Mouse (Mus musculus) G1E (cell line): ENCODE data around the gene Cdc42ep1. TPM values are rescaled to one million over a fixed set of nuclear protein-coding genes. Genes with fewer than 3 reads are reported as not detected.
A peak's percentile ranks its signal among the peaks of the same experiment; 100 is the strongest.

ENCODE experiments used
- ATAC-seq: 2 replicates; pipeline ENCODE4 v1.8.0; 2016; ENCODE audit warnings: mild to moderate bottlenecking; ENCODE audit not compliant: insufficient number of reproducible peaks, poor library complexity, low FRiP score, severe bottlenecking; ENCODE audit errors: extremely low read depth
- DNase-seq: peaks from one replicate; pipeline ENCODE4 v3.0.0; 2012; ENCODE audit warnings: low spot score
- H3K27me3 ChIP-seq: 2 replicates; pipeline ENCODE4 v1.6.1; 2012; ENCODE audit warnings: mild to moderate bottlenecking, low read length, inconsistent platforms; ENCODE audit not compliant: insufficient read depth
- H3K36me3 ChIP-seq: replicated peaks from 2 replicates; pipeline ENCODE3; 2012; ENCODE audit warnings: mild to moderate bottlenecking, inconsistent platforms
- H3K4me1 ChIP-seq: 2 replicates; pipeline ENCODE4 v1.6.1; 2012; ENCODE audit warnings: low read depth, low read length, inconsistent platforms, mixed read lengths; ENCODE audit not compliant: insufficient read depth
- H3K4me3 ChIP-seq: 2 replicates; pipeline ENCODE4 v1.5.1; 2012; ENCODE audit warnings: low read depth, mild to moderate bottlenecking, inconsistent platforms, low read length, moderate library complexity, mixed read lengths
- H3K9me3 ChIP-seq: replicated peaks from 2 replicates; pipeline ENCODE4 v1.6.1; 2012; ENCODE audit warnings: inconsistent platforms
- CTCF ChIP-seq: IDR thresholded peaks from 2 replicates; pipeline ENCODE4 v1.5.1; 2012; ENCODE audit warnings: low read depth, low read length, inconsistent platforms, mixed read lengths
- GATA1 ChIP-seq: IDR thresholded peaks from 2 replicates; pipeline ENCODE4 v1.6.1; 2012; ENCODE audit warnings: borderline replicate concordance, low read length, inconsistent platforms, mixed read lengths
- GATA2 ChIP-seq: IDR thresholded peaks from 2 replicates; pipeline ENCODE4 v1.6.1; 2012; ENCODE audit warnings: low read depth, low read length, inconsistent platforms, borderline replicate concordance
- POLR2AphosphoS5 ChIP-seq: IDR thresholded peaks from 2 replicates; pipeline ENCODE4 v1.6.1; 2012; ENCODE audit warnings: low read depth, low read length, inconsistent platforms; ENCODE audit not compliant: insufficient replicate concordance
- TAL1 ChIP-seq: conservative IDR thresholded peaks from 2 replicates; pipeline ENCODE4 v1.6.1; 2012; ENCODE audit warnings: low read depth, low read length, inconsistent platforms, mixed read lengths
- polyA plus RNA-seq: library from polyadenylated mRNA; stranded (reverse); fragments of >175 nt; gene quantifications from 2 replicates; pipeline ENCODE4 v1.2.3, GENCODE M21; 2012
- total RNA-seq, 2 experiments: library from RNA; stranded (forward) in 1 of 2; stranded (reverse) in 1 of 2; fragments of 200-1000 nt in 1 of 2; fragments of >200 nt in 1 of 2; fragmentation: Nextera tagmentation in 1 of 2; gene quantifications; 2 replicates each; pipeline ENCODE4 v1.2.3; 2014 to 2017

The Cdc42ep1 gene
- total and polyA plus RNA-seq, 3 experiments = 0.11 TPM; not detected in 2

DNA sequence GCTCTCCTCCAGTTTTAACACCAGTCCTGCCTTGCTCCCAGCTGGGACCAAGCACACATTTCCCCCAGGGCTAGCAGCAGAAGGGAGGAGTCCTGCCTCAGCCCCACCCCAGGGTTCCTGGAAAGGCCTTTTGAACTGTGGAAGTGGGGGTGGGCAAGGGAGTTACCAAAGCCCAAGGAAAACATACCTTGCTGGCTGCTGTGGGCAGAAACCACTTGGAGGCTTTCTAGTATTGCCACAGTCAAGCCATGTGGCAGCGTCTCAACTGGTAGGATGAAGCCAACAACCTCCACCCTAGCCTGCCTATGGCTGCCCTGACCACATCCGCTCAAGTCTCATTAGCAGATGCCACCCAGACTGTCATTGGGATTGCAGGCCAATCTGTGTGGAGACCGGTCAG is 53.7 kb downstream of the Cdc42ep1 start:
- Histone ChIP-seq H3K9me3 (no peaks in the 10 kb centered on the region), H3K4me3 (peak overlapping the region; percentile 68; the same call in 1 of the 2 replicates), H3K27me3 (no peaks in the 10 kb centered on the region), H3K36me3 (peaks cover 61% of the 10 kb centered on the region), H3K4me1 (peaks cover 87% of the 10 kb centered on the region)
- no peak for TF ChIP-seq CTCF
- no peak for TF ChIP-seq TAL1
- TF ChIP-seq POLR2AphosphoS5 = no peak
- TF ChIP-seq GATA2 = no peak
- no peak for TF ChIP-seq GATA1
- ATAC-seq (peak; percentile 5; the same call in 1 of the 2 replicates), DNase-seq (peak; percentile 61)

- Histone ChIP-seq H3K4me1 (peaks cover 87% of the 10 kb centered on the region), H3K4me3 (peak overlapping the region; percentile 96; the same call in 1 of the 2 replicates), H3K9me3 (no peaks in the 10 kb centered on the region), H3K36me3 (peaks cover 61% of the 10 kb centered on the region), H3K27me3 (no peaks in the 10 kb centered on the region)
- DNase-seq = no peak
- ATAC-seq = no peak
- TF ChIP-seq POLR2AphosphoS5 (no peak), GATA1 (no peak), TAL1 (no peak; the same call in 1 of the 2 replicates), GATA2 (no peak), CTCF (no peak)
Measured at GRCm38 (mm10) chr15:78897488-78897887, 55.1 kb downstream of the Cdc42ep1 start.

DNA sequence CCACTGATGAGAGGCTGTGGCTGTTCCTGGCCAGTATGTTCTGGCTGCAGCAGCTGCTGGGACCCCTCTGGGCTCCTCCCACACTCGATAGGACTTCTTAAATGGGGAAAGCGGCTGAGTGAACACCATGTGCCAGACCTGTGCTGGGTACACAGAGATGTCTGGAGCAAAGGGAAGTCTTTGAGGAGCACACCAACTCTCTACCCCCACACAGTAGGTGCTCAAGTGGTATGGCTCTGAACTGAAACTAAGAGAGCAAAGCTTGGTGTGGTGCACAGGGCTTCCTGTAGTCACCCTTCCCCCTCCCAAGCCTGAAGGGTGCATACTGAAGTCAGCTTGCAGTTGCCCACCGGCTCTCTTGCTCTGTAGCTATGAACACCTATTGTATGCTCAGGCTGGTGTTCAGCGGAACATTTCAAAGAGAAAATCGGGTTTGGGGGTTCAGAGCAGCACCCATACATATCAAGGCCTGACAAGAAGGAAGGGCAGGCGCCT is 56.1 kb downstream of the Cdc42ep1 start:
- Histone ChIP-seq H3K9me3 (no peaks in the 10 kb centered on the region), H3K4me1 (peaks cover 87% of the 10 kb centered on the region), H3K4me3 (peak overlapping the region; percentile 96), H3K27me3 (no peaks in the 10 kb centered on the region), H3K36me3 (peaks cover 61% of the 10 kb centered on the region)
- ATAC-seq (no peak), DNase-seq (no peak)
- TF ChIP-seq CTCF (no peak), GATA2 (no peak), POLR2AphosphoS5 (no peak), GATA1 (no peak), TAL1 (no peak)

GRCm38 (mm10) chr15:78899409-78899739 is 57.0 kb downstream of the Cdc42ep1 start, which contains the start of gene Gm49510:
Gene Gm49510 (plus strand): TSS chr15:78899667.
- ATAC-seq (no peak), DNase-seq (no peak)
- H3K9me3 ChIP-seq = no peaks in the 10 kb centered on the region
- peak within 1 kb of the TSS; percentile 96 for H3K4me3 ChIP-seq
- no peak for TF ChIP-seq GATA1
- TF ChIP-seq TAL1 = no peak
- TF ChIP-seq GATA2 = no peak
- TF ChIP-seq CTCF = no peak
- TF ChIP-seq POLR2AphosphoS5 = no peak
- no peaks in the 10 kb centered on the region for H3K27me3 ChIP-seq
- H3K36me3 ChIP-seq = peaks cover 61% of the 10 kb centered on the region
- H3K4me1 ChIP-seq = peaks cover 86% of the 10 kb centered on the region

DNA sequence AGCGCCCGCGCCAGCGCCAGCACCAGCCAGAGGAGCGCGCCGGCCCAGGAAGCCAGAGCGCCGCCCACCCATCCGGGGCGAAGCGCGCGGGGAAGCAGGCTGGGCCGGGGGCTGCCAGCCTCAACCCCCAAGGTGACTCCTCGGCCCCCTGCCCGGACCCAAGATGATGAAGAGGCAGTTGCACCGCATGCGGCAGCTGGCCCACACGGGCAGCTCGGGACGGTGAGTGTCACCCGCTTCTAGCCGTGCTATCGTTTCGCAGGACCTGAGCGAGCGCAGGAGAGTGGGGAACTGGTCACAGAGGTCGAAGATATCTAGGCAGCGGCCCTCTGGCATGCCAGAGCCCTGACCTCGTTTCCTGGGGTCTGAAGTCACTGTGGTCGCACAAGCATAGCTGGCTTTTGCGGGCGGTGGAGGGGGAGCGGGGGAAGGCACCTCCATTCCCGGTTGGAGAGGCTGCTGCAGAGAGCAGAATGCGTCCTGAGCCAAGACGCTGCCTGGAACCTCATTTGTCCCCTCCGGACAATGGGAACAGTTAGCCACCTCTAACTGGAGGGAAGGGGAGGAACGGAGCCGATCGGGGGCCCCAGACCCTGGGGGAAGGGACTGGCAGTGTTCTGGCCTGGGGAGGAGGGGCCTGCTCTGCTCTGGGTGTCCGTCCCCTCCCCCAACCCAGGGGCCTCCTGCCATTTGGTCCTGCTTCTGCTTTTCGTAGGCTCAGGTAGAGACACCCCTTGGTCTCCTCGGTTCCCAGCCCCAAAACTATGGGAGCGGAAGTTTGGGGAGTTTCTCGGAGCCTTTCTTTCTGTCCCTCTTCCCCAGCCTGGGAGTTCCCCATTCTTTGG is 57.5 kb downstream of the Cdc42ep1 start, which contains the start of gene Sh3bp1:
Sh3bp1 (plus strand) TSS at position 29 of the 845 bp plus-strand sequence.
- DNase-seq = peak; percentile 84
- peak; percentile 46; the same call in 1 of the 2 replicates for ATAC-seq
- Histone ChIP-seq H3K36me3 (peaks cover 61% of the 10 kb centered on the region), H3K9me3 (no peaks in the 10 kb centered on the region), H3K27me3 (no peaks in the 10 kb centered on the region), H3K4me3 (peak within 1 kb of the TSS; percentile 96), H3K4me1 (peaks cover 86% of the 10 kb centered on the region)
- no peak for TF ChIP-seq GATA2
- no peak for TF ChIP-seq POLR2AphosphoS5
- TF ChIP-seq GATA1 = no peak
- no peak for TF ChIP-seq TAL1
- no peak for TF ChIP-seq CTCF

Other genes starting within 250 kb of the Cdc42ep1 start
- not detected in 2 replicates for gene Cyth4, start 245.6 kb upstream of the Cdc42ep1 start, total RNA-seq (2014; fragmentation: Nextera tagmentation)
- 1.4 and 1.5 TPM in 2 replicates for gene Cyth4, start 245.6 kb upstream of the Cdc42ep1 start, total RNA-seq (2017)
- 0.04 and 0.26 TPM in 2 replicates for gene Cyth4, start 245.6 kb upstream of the Cdc42ep1 start, polyA plus RNA-seq
- gene Elfn2, start 123.9 kb upstream of the Cdc42ep1 start, total RNA-seq (2014; fragmentation: Nextera tagmentation) = not detected in 2 replicates
- 0.05 TPM in 1 of 2 replicates, not detected in the other for gene Elfn2, start 123.9 kb upstream of the Cdc42ep1 start, total RNA-seq (2017)
- gene Elfn2, start 123.9 kb upstream of the Cdc42ep1 start, polyA plus RNA-seq = not detected in 2 replicates
- not detected in 2 replicates for gene Mfng, start 69.1 kb upstream of the Cdc42ep1 start, total RNA-seq (2014; fragmentation: Nextera tagmentation)
- not detected in 2 replicates for gene Mfng, start 69.1 kb upstream of the Cdc42ep1 start, total RNA-seq (2017)
- not detected in 2 replicates for gene Mfng, start 69.1 kb upstream of the Cdc42ep1 start, polyA plus RNA-seq
- gene Card10, start 39.6 kb upstream of the Cdc42ep1 start, total RNA-seq (2014; fragmentation: Nextera tagmentation) = not detected in 2 replicates
- not detected in 2 replicates for gene Card10, start 39.6 kb upstream of the Cdc42ep1 start, total RNA-seq (2017)
- gene Card10, start 39.6 kb upstream of the Cdc42ep1 start, polyA plus RNA-seq = not detected in 2 replicates
- gene Lgals2, start 12.9 kb downstream of the Cdc42ep1 start, total RNA-seq (2014; fragmentation: Nextera tagmentation) = not detected in 2 replicates
- gene Lgals2, start 12.9 kb downstream of the Cdc42ep1 start, total RNA-seq (2017) = not detected in 2 replicates
- gene Lgals2, start 12.9 kb downstream of the Cdc42ep1 start, polyA plus RNA-seq = not detected in 2 replicates
- gene Gga1, start 34.6 kb downstream of the Cdc42ep1 start, total RNA-seq (2014; fragmentation: Nextera tagmentation) = 52.6 and 60.2 TPM in 2 replicates
- 9.6 and 10.0 TPM in 2 replicates for gene Gga1, start 34.6 kb downstream of the Cdc42ep1 start, total RNA-seq (2017)
- gene Gga1, start 34.6 kb downstream of the Cdc42ep1 start, polyA plus RNA-seq = 158 and 177 TPM in 2 replicates
- not detected in 2 replicates for gene Gm49510, start 57.0 kb downstream of the Cdc42ep1 start, total RNA-seq (2014; fragmentation: Nextera tagmentation)
- gene Gm49510, start 57.0 kb downstream of the Cdc42ep1 start, total RNA-seq (2017) = 1.3 and 1.4 TPM in 2 replicates
- gene Gm49510, start 57.0 kb downstream of the Cdc42ep1 start, polyA plus RNA-seq = 6.3 and 8.2 TPM in 2 replicates
- gene Sh3bp1, start 57.1 kb downstream of the Cdc42ep1 start, total RNA-seq (2014; fragmentation: Nextera tagmentation) = 207 and 231 TPM in 2 replicates
- 32.7 and 34.1 TPM in 2 replicates for gene Sh3bp1, start 57.1 kb downstream of the Cdc42ep1 start, total RNA-seq (2017)
- gene Sh3bp1, start 57.1 kb downstream of the Cdc42ep1 start, polyA plus RNA-seq = 1,400 and 1,821 TPM in 2 replicates
- gene Pdxp, start 71.3 kb downstream of the Cdc42ep1 start, total RNA-seq (2014; fragmentation: Nextera tagmentation) = 26.6 and 31.4 TPM in 2 replicates
- 13.9 and 18.1 TPM in 2 replicates for gene Pdxp, start 71.3 kb downstream of the Cdc42ep1 start, total RNA-seq (2017)
- 39.7 and 40.6 TPM in 2 replicates for gene Pdxp, start 71.3 kb downstream of the Cdc42ep1 start, polyA plus RNA-seq
- gene Lgals1, start 84.1 kb downstream of the Cdc42ep1 start, total RNA-seq (2014; fragmentation: Nextera tagmentation) = 558 and 607 TPM in 2 replicates
- gene Lgals1, start 84.1 kb downstream of the Cdc42ep1 start, total RNA-seq (2017) = 3,673 and 4,536 TPM in 2 replicates
- 1,469 and 2,086 TPM in 2 replicates for gene Lgals1, start 84.1 kb downstream of the Cdc42ep1 start, polyA plus RNA-seq
- gene Nol12, start 92.3 kb downstream of the Cdc42ep1 start, total RNA-seq (2014; fragmentation: Nextera tagmentation) = 13.2 and 25.6 TPM in 2 replicates
- gene Nol12, start 92.3 kb downstream of the Cdc42ep1 start, total RNA-seq (2017) = 20.1 and 24.2 TPM in 2 replicates
- gene Nol12, start 92.3 kb downstream of the Cdc42ep1 start, polyA plus RNA-seq = 15.9 and 16.7 TPM in 2 replicates
- gene Triobp, start 105.1 kb downstream of the Cdc42ep1 start, total RNA-seq (2014; fragmentation: Nextera tagmentation) = 67.0 and 104 TPM in 2 replicates
- gene Triobp, start 105.1 kb downstream of the Cdc42ep1 start, total RNA-seq (2017) = 23.6 and 24.4 TPM in 2 replicates
- gene Triobp, start 105.1 kb downstream of the Cdc42ep1 start, polyA plus RNA-seq = 42.5 and 45.6 TPM in 2 replicates
- not detected in 2 replicates for gene H1f0, start 185.8 kb downstream of the Cdc42ep1 start, total RNA-seq (2014; fragmentation: Nextera tagmentation)
- gene H1f0, start 185.8 kb downstream of the Cdc42ep1 start, total RNA-seq (2017) = 0.16 TPM in 1 of 2 replicates, not detected in the other
- 0.03 and 0.05 TPM in 2 replicates for gene H1f0, start 185.8 kb downstream of the Cdc42ep1 start, polyA plus RNA-seq
- gene Galr3, start 199.3 kb downstream of the Cdc42ep1 start, total RNA-seq (2014; fragmentation: Nextera tagmentation) = not detected in 2 replicates
- not detected in 2 replicates for gene Galr3, start 199.3 kb downstream of the Cdc42ep1 start, total RNA-seq (2017)
- gene Galr3, start 199.3 kb downstream of the Cdc42ep1 start, polyA plus RNA-seq = not detected in 2 replicates
- gene Ankrd54, start 220.3 kb downstream of the Cdc42ep1 start, total RNA-seq (2014; fragmentation: Nextera tagmentation) = 15.7 and 23.7 TPM in 2 replicates
- 15.8 and 19.0 TPM in 2 replicates for gene Ankrd54, start 220.3 kb downstream of the Cdc42ep1 start, total RNA-seq (2017)
- gene Ankrd54, start 220.3 kb downstream of the Cdc42ep1 start, polyA plus RNA-seq = 37.8 and 51.9 TPM in 2 replicates
- 134 and 145 TPM in 2 replicates for gene Eif3l, start 232.6 kb downstream of the Cdc42ep1 start, total RNA-seq (2014; fragmentation: Nextera tagmentation)
- gene Eif3l, start 232.6 kb downstream of the Cdc42ep1 start, total RNA-seq (2017) = 261 and 285 TPM in 2 replicates
- gene Eif3l, start 232.6 kb downstream of the Cdc42ep1 start, polyA plus RNA-seq = 20.8 and 30.9 TPM in 2 replicates